Mouse (Mus musculus): ENCODE data around the gene Aff1.

Gene Aff1

GRCm38 (mm10) chr5:103691624-103692530, at the start of gene Aff1:
TSS of gene Aff1 (plus strand) at chr5:103692374.
- peak; percentile 95 to 99 for DNase-seq (ENCODE audit: inconsistent age in 2 of 2, low spot score in 1 of 2)

- DNase-seq (ENCODE audit: inconsistent age in 2 of 2, low spot score in 1 of 2) = peak in 1 of 2 experiments; percentile 14
Observed at GRCm38 (mm10) chr5:103644167-103644566, 48.0 kb upstream of the Aff1 start.

GRCm38 (mm10) chr5:103647320-103647719, 44.9 kb upstream of the Aff1 start:
- DNase-seq (ENCODE audit: inconsistent age in 2 of 2, low spot score in 1 of 2) = no peak

GRCm38 (mm10) chr5:103654225-103654624, 37.9 kb upstream of the Aff1 start:
- peak in 1 of 2 experiments; percentile 61 for DNase-seq (ENCODE audit: inconsistent age in 2 of 2, low spot score in 1 of 2)

GRCm38 (mm10) chr5:103654780-103655179, 37.4 kb upstream of the Aff1 start:
- peak in 1 of 2 experiments; percentile 26 for DNase-seq (ENCODE audit: inconsistent age in 2 of 2, low spot score in 1 of 2)

GRCm38 (mm10) chr5:103655346-103656118, 36.6 kb upstream of the Aff1 start, which contains the start of gene 1700016H13Rik:
TSS of gene 1700016H13Rik (minus strand) at chr5:103656010.
- peak; percentile 83 to 93 for DNase-seq (ENCODE audit: inconsistent age in 2 of 2, low spot score in 1 of 2)

- DNase-seq (ENCODE audit: inconsistent age in 2 of 2, low spot score in 1 of 2) = no peak
Observed at GRCm38 (mm10) chr5:103658921-103659320, 33.3 kb upstream of the Aff1 start.

GRCm38 (mm10) chr5:103659571-103659970, 32.6 kb upstream of the Aff1 start:
- peak in 1 of 2 experiments; percentile 77 for DNase-seq (ENCODE audit: inconsistent age in 2 of 2, low spot score in 1 of 2)

- DNase-seq (ENCODE audit: inconsistent age in 2 of 2, low spot score in 1 of 2) = no peak
Observed at GRCm38 (mm10) chr5:103664932-103665331, 27.2 kb upstream of the Aff1 start.

- no peak for DNase-seq (ENCODE audit: inconsistent age in 2 of 2, low spot score in 1 of 2)
Observed at GRCm38 (mm10) chr5:103665876-103666275, 26.3 kb upstream of the Aff1 start.

GRCm38 (mm10) chr5:103671858-103672257, 20.3 kb upstream of the Aff1 start:
- DNase-seq (ENCODE audit: inconsistent age in 2 of 2, low spot score in 1 of 2) = no peak

GRCm38 (mm10) chr5:103673611-103674010, 18.6 kb upstream of the Aff1 start:
- DNase-seq (ENCODE audit: inconsistent age in 2 of 2, low spot score in 1 of 2) = peak; percentile 54 to 81

GRCm38 (mm10) chr5:103674482-103674881, 17.7 kb upstream of the Aff1 start:
- no peak for DNase-seq (ENCODE audit: inconsistent age in 2 of 2, low spot score in 1 of 2)

- peak in 1 of 2 experiments; percentile 66 for DNase-seq (ENCODE audit: inconsistent age in 2 of 2, low spot score in 1 of 2)
Observed at GRCm38 (mm10) chr5:103676289-103676881, 15.8 kb upstream of the Aff1 start.

GRCm38 (mm10) chr5:103677894-103678293, 14.3 kb upstream of the Aff1 start:
- DNase-seq (ENCODE audit: inconsistent age in 2 of 2, low spot score in 1 of 2) = no peak

GRCm38 (mm10) chr5:103678974-103679373, 13.2 kb upstream of the Aff1 start:
- no peak for DNase-seq (ENCODE audit: inconsistent age in 2 of 2, low spot score in 1 of 2)

GRCm38 (mm10) chr5:103680381-103680780, 11.8 kb upstream of the Aff1 start:
- peak; percentile 80 to 95 for DNase-seq (ENCODE audit: inconsistent age in 2 of 2, low spot score in 1 of 2)

GRCm38 (mm10) chr5:103681824-103682223, 10.3 kb upstream of the Aff1 start:
- DNase-seq (ENCODE audit: inconsistent age in 2 of 2, low spot score in 1 of 2) = peak in 1 of 2 experiments; percentile 61

GRCm38 (mm10) chr5:103689645-103690044, 2.5 kb upstream of the Aff1 start:
- no peak for DNase-seq (ENCODE audit: inconsistent age in 2 of 2, low spot score in 1 of 2)

GRCm38 (mm10) chr5:103690190-103690589, 2.0 kb upstream of the Aff1 start:
- peak; percentile 46 to 74 for DNase-seq (ENCODE audit: inconsistent age in 2 of 2, low spot score in 1 of 2)

GRCm38 (mm10) chr5:103691171-103691570, 1.0 kb upstream of the Aff1 start:
- peak in 1 of 2 experiments; percentile 41 for DNase-seq (ENCODE audit: inconsistent age in 2 of 2, low spot score in 1 of 2)

Data from adrenal gland, adult (tissue).